Mouse (Mus musculus) G1E (cell line): ENCODE results near the gene Tbx21.

Source experiments
- CTCF ChIP-seq: IDR thresholded peaks from 2 replicates; pipeline ENCODE4 v1.5.1; 2012; ENCODE audit warnings: low read depth, low read length, inconsistent platforms, mixed read lengths
- GATA1 ChIP-seq: IDR thresholded peaks from 2 replicates; pipeline ENCODE4 v1.6.1; 2012; ENCODE audit warnings: borderline replicate concordance, low read length, inconsistent platforms, mixed read lengths
- POLR2AphosphoS5 ChIP-seq: IDR thresholded peaks from 2 replicates; pipeline ENCODE4 v1.6.1; 2012; ENCODE audit warnings: low read depth, low read length, inconsistent platforms; ENCODE audit not compliant: insufficient replicate concordance
- TAL1 ChIP-seq: conservative IDR thresholded peaks from 2 replicates; pipeline ENCODE4 v1.6.1; 2012; ENCODE audit warnings: low read depth, low read length, inconsistent platforms, mixed read lengths

DNA sequence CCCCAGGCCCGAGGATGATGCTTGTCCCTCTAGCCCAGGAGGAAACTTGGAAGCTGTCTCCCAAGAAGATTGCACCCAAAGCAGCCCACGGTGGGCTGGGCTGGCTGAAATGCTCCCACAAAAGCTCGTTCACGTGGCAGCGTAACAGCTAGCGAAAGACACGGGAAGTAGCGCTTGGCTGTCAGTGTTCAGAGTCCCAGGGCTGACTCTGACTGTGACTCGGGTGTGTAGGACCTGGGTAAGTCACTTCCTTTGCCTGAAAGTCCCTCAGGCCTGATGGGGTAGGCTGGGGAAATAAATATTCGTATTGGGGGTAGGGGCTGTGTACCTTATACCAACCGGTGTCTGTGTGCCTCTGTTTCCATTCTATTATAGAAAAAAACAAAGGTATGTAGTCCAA lies 666 bp upstream of the Tbx21 start:
- TF ChIP-seq CTCF (no peak), GATA1 (no peak), POLR2AphosphoS5 (no peak), TAL1 (no peak)
